Mouse (Mus musculus) hindbrain, embryonic 14.5 days (tissue): ENCODE data around the gene Setd1a. TPM values are rescaled to one million over a fixed set of nuclear protein-coding genes. Genes with fewer than 3 reads are reported as not detected.
"Not testable (repeated sequence)": the region's sequence is repeated elsewhere in the genome, so short reads cannot be mapped to it uniquely, and the experiment has no call there.

Experiments
- ATAC-seq: fragments of 200-750 bp; cut with Nextera tagmentation; 2 replicates; pipeline ENCODE4 v1.8.0; 2017; ENCODE audit warnings: moderate number of reproducible peaks, mild to moderate bottlenecking, moderate TSS enrichment, moderate library complexity; ENCODE audit not compliant: low FRiP score
- DNase-seq: peaks from one replicate; pipeline ENCODE4 v3.0.0-alpha.2; 2015; ENCODE audit warnings: low spot score
- H3K27ac ChIP-seq: fragments of 300-500 bp; sonication (generic); 2 replicates; pipeline ENCODE4 v1.5.1; 2014; ENCODE audit warnings: mild to moderate bottlenecking, moderate library complexity
- H3K27me3 ChIP-seq: fragments of 300-500 bp; sonication (generic); 2 replicates; pipeline ENCODE4 v1.6.1; 2014; ENCODE audit warnings: mild to moderate bottlenecking, low read length, mixed read lengths; ENCODE audit not compliant: control insufficient read depth, insufficient read depth
- H3K36me3 ChIP-seq: fragments of 300-500 bp; sonication (generic); replicated peaks from 2 replicates; pipeline ENCODE4 v1.6.1; 2014; ENCODE audit not compliant: control insufficient read depth, insufficient read depth
- H3K4me1 ChIP-seq: fragments of 300-500 bp; sonication (generic); replicated peaks from 2 replicates; pipeline ENCODE4 v1.6.1; 2014; ENCODE audit warnings: antibody characterized with exemption, low read length, mixed read lengths; ENCODE audit not compliant: control insufficient read depth, insufficient read depth
- H3K4me2 ChIP-seq: fragments of 300-500 bp; sonication (generic); replicated peaks from 2 replicates; pipeline ENCODE4 v1.6.1; 2014; ENCODE audit warnings: mild to moderate bottlenecking, moderate library complexity
- H3K4me3 ChIP-seq: fragments of 300-500 bp; sonication (generic); replicated peaks from 2 replicates; pipeline ENCODE4 v1.5.1; 2014; ENCODE audit warnings: mild to moderate bottlenecking, low read length
- H3K9ac ChIP-seq: fragments of 300-500 bp; sonication (generic); 2 replicates; pipeline ENCODE4 v1.6.1; 2014
- H3K9me3 ChIP-seq: fragments of 300-500 bp; sonication (generic); 2 replicates; pipeline ENCODE4 v1.6.1; 2016; ENCODE audit warnings: low read length; ENCODE audit not compliant: control insufficient read depth
- WGBS: fragments of 180-500 bp; shearing (Covaris S2); extraction: QIAGEN DNeasy Blood & Tissue Kit; methylation state at CpG from one replicate; pipeline ENCODE4 v1.1.7; 2014; 5-methylcytosine and 5-hydroxymethylcytosine counted together
- polyA plus RNA-seq: library from polyadenylated mRNA; unstranded; fragments of >200 nt; fragmentation: Nextera tagmentation; extraction: Ambion mirVana; gene quantifications from 2 replicates; pipeline ENCODE4 v1.2.1, GENCODE M21; 2014

Gene Setd1a
- polyA plus RNA-seq, 1 experiment from 2014 or later: 19.1 TPM

- H3K27me3 ChIP-seq, H3K4me3 ChIP-seq, DNase-seq, H3K4me1 ChIP-seq, H3K27ac ChIP-seq, ATAC-seq, H3K4me2 ChIP-seq, H3K9me3 ChIP-seq, H3K36me3 ChIP-seq, H3K9ac ChIP-seq: not testable (repeated sequence)
- WGBS: 84% methylated on average over 4 of the region's 4 CpGs
These were observed 61.4 kb downstream of the Setd1a start for GRCm38 (mm10) chr7:127837878-127838277.

GRCm38 (mm10) chr7:127840031-127840430 lies 63.6 kb downstream of the Setd1a start:
- not testable (repeated sequence) for H3K27ac ChIP-seq, H3K36me3 ChIP-seq, H3K9ac ChIP-seq, H3K4me3 ChIP-seq, H3K27me3 ChIP-seq, ATAC-seq, DNase-seq, H3K4me1 ChIP-seq, H3K9me3 ChIP-seq
- peak overlapping the region; percentile 95 for H3K4me2 ChIP-seq
- WGBS: 72% methylated on average over 2 of the region's 2 CpGs

- peak overlapping the region; percentile 69 for H3K9ac ChIP-seq
- no peaks in the 10 kb centered on the region for H3K27me3 ChIP-seq
- H3K4me1 ChIP-seq: no peaks in the 10 kb centered on the region; the same call in 1 of the 2 replicates
- DNase-seq: peak; percentile 30
- H3K36me3 ChIP-seq: no peaks in the 10 kb centered on the region
- no peaks in the 10 kb centered on the region for H3K9me3 ChIP-seq
- H3K4me3 ChIP-seq: peak overlapping the region; percentile 53
- H3K4me2 ChIP-seq: peak overlapping the region; percentile 95
- peak overlapping the region; percentile 88 for H3K27ac ChIP-seq
- WGBS: 4% methylated on average over 15 of the region's 15 CpGs
- ATAC-seq: peak; percentile 22; the same call in 1 of the 2 replicates
These were observed 64.4 kb downstream of the Setd1a start for GRCm38 (mm10) chr7:127840886-127841285.

GRCm38 (mm10) chr7:127841340-127842000 lies 65.0 kb downstream of the Setd1a start:
- H3K9ac ChIP-seq: peak overlapping the region; percentile 69
- H3K36me3 ChIP-seq: no peaks in the 10 kb centered on the region
- peak overlapping the region; percentile 88 for H3K27ac ChIP-seq
- WGBS: under 1% methylated on average over 45 of the region's 46 CpGs
- ATAC-seq (peak; percentile 94), DNase-seq (peak; percentile 92)
- H3K4me3 ChIP-seq: peak overlapping the region; percentile 53
- H3K27me3 ChIP-seq: no peaks in the 10 kb centered on the region
- H3K9me3 ChIP-seq: no peaks in the 10 kb centered on the region
- no peaks in the 10 kb centered on the region; the same call in 1 of the 2 replicates for H3K4me1 ChIP-seq
- peak overlapping the region; percentile 95 for H3K4me2 ChIP-seq

GRCm38 (mm10) chr7:127842001-127842718 lies 65.7 kb downstream of the Setd1a start:
- ATAC-seq: peak; percentile 28
- H3K27me3 ChIP-seq: no peaks in the 10 kb centered on the region
- H3K4me1 ChIP-seq: no peaks in the 10 kb centered on the region; the same call in 1 of the 2 replicates
- H3K36me3 ChIP-seq: no peaks in the 10 kb centered on the region
- peak overlapping the region; percentile 53 for H3K4me3 ChIP-seq
- H3K9me3 ChIP-seq: no peaks in the 10 kb centered on the region
- DNase-seq: peak; percentile 70
- H3K27ac ChIP-seq: peak overlapping the region; percentile 88
- peak overlapping the region; percentile 69 for H3K9ac ChIP-seq
- 1% methylated on average over 40 of the region's 40 CpGs for WGBS
- H3K4me2 ChIP-seq: peak overlapping the region; percentile 95

Other genes with a start within 250 kb of the Setd1a start
- 7.1 and 10.3 TPM in 2 replicates for gene Tmem265, start 215.3 kb upstream of the Setd1a start, polyA plus RNA-seq
- 53.5 and 64.3 TPM in 2 replicates for gene Phkg2, start 203.3 kb upstream of the Setd1a start, polyA plus RNA-seq
- 9.2 and 9.8 TPM in 2 replicates for gene Ccdc189, start 188.1 kb upstream of the Setd1a start, polyA plus RNA-seq
- gene Rnf40, start 187.9 kb upstream of the Setd1a start, polyA plus RNA-seq: 37.4 and 40.6 TPM in 2 replicates
- gene Zfp629, start 160.9 kb upstream of the Setd1a start, polyA plus RNA-seq: 22.2 and 22.9 TPM in 2 replicates
- gene Bcl7c, start 67.7 kb upstream of the Setd1a start, polyA plus RNA-seq: 50.2 and 57.4 TPM in 2 replicates
- 3.1 and 4.2 TPM in 2 replicates for gene Ctf1, start 63.9 kb upstream of the Setd1a start, polyA plus RNA-seq
- 0.25 TPM in 1 of 2 replicates, not detected in the other for gene Ctf2, start 44.5 kb upstream of the Setd1a start, polyA plus RNA-seq
- 5.6 and 6.9 TPM in 2 replicates for gene Fbxl19, start 32.1 kb upstream of the Setd1a start, polyA plus RNA-seq
- 4.8 and 7.3 TPM in 2 replicates for gene Orai3, start 6.9 kb upstream of the Setd1a start, polyA plus RNA-seq
- gene Gm49388, start 8.9 kb downstream of the Setd1a start, polyA plus RNA-seq: not detected in 2 replicates
- gene Hsd3b7, start 23.9 kb downstream of the Setd1a start, polyA plus RNA-seq: 10.6 and 11.0 TPM in 2 replicates
- gene Stx4a, start 47.6 kb downstream of the Setd1a start, polyA plus RNA-seq: 9.6 and 10.6 TPM in 2 replicates
- 59.7 and 66.2 TPM in 2 replicates for gene Stx1b, start 47.9 kb downstream of the Setd1a start, polyA plus RNA-seq
- gene Zfp646, start 99.6 kb downstream of the Setd1a start, polyA plus RNA-seq: 11.6 and 12.3 TPM in 2 replicates
- 22.5 and 26.8 TPM in 2 replicates for gene Zfp668, start 100.2 kb downstream of the Setd1a start, polyA plus RNA-seq
- 0.83 and 1.1 TPM in 2 replicates for gene Prss53, start 114.3 kb downstream of the Setd1a start, polyA plus RNA-seq
- gene Gm21974, start 118.8 kb downstream of the Setd1a start, polyA plus RNA-seq: not detected in 2 replicates
- 71.9 and 81.8 TPM in 2 replicates for gene Vkorc1, start 118.9 kb downstream of the Setd1a start, polyA plus RNA-seq
- gene Bckdk, start 127.4 kb downstream of the Setd1a start, polyA plus RNA-seq: 65.5 and 69.2 TPM in 2 replicates
- gene Kat8, start 135.8 kb downstream of the Setd1a start, polyA plus RNA-seq: 42.1 and 46.0 TPM in 2 replicates
- 0.25 TPM in 2 replicates for gene Prss8, start 153.4 kb downstream of the Setd1a start, polyA plus RNA-seq
- 13.1 and 14.2 TPM in 2 replicates for gene Prss36, start 170.1 kb downstream of the Setd1a start, polyA plus RNA-seq
- gene Fus, start 190.8 kb downstream of the Setd1a start, polyA plus RNA-seq: 39.0 and 44.2 TPM in 2 replicates
- gene Pycard, start 217.2 kb downstream of the Setd1a start, polyA plus RNA-seq: 6.6 and 9.8 TPM in 2 replicates
- gene Trim72, start 227.3 kb downstream of the Setd1a start, polyA plus RNA-seq: not detected in 2 replicates